Mouse (Mus musculus) thymus, adult 18-20 months (tissue): ENCODE data around the gene Hdac4.

Source experiments
- DNase-seq, 2 experiments: peaks; one replicate each; pipeline ENCODE4 v3.0.0; 2022; ENCODE audit warnings: mixed read lengths in 2 of 2

Hdac4 gene

DNA sequence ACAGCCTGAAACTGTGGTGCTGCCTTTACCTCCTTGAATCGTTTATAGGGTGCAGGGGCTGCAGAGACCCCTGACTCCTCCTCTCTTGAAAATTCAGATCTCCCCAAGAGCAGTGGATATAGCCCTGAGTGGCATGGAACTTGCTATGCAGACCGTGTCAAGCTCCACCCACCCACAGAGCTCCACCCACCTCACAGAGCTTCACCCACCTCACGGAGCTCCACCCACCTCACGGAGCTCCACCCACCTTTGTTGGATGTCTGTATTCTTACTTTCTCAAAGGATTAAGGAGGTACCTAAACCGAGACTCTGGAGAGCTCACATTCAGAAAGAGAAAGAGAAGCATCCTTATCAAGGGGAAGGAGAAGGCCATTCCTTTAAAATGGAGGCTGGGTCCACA lies 279.5 kb downstream of the Hdac4 start:
- DNase-seq, result no peak

- DNase-seq, result no peak
Observed at GRCm38 (mm10) chr1:91914648-91915047, 280.9 kb downstream of the Hdac4 start.

DNA sequence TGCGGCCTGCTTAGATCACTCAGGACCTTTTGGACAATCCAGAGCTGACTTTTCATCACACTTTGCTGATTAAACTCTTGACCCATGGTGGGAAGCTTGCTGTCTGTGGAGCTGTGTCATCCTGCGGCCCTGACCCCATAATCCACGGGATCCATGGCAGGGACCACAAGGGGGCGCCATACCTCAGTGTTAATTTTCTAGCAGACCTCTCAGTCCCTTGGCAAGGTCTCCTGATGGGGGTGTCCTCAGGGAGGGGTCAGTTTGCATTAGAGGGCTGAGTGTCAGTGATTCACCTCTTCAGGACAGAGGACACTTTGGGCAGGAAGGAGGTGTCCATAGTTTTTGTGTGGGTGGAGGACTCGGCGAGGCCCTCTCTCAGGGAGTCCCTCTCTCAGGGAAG lies 281.6 kb downstream of the Hdac4 start:
- DNase-seq, result no peak

DNA sequence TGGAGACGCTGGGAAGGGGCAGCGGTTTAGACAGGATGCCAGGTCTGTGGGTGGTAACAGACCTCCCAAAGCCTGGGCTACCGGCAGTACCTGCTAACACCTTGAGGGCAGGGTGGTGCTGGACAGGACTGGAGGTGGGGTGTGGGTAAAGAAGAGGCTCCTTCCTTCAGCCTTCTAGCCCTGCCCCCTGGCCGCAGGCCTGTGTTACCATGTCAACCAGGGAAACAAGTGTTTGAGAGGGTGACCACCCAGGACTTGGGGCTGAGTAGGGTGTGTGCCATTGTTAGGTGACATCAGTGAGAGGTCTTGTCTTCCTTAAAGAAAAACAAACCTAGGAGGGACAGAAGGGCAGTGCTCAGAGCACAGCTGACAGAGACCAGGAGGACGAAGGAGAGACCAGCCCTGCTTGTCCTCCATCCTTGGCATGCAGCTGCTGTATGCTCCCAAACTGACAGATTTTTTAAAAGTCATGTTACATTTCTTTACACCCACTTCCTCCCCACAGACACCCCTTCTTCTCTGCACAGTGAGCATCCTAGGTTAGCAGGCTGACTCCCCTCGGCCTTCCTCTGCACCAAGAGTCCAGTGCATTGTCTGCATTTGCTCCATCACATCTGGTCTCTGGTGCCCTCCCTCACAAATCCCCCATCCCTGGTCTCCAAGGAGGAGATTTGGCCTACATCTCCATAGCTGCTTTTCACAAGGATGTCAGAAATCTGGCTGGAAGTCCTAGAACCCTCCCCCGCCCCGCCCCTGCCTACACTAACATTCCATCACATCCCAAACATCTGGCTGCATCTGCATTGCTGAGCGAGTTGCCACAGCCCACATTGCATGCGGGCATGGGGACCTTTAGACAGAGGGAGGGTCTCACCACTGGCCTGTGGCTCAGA lies 283.0 kb downstream of the Hdac4 start:
- no peak for DNase-seq

- DNase-seq, result no peak
Observed at GRCm38 (mm10) chr1:91905268-91905667, 290.2 kb downstream of the Hdac4 start.

GRCm38 (mm10) chr1:91903241-91903981 lies 292.1 kb downstream of the Hdac4 start:
- no peak for DNase-seq

GRCm38 (mm10) chr1:91897078-91897477 lies 298.4 kb downstream of the Hdac4 start:
- no peak for DNase-seq

DNA sequence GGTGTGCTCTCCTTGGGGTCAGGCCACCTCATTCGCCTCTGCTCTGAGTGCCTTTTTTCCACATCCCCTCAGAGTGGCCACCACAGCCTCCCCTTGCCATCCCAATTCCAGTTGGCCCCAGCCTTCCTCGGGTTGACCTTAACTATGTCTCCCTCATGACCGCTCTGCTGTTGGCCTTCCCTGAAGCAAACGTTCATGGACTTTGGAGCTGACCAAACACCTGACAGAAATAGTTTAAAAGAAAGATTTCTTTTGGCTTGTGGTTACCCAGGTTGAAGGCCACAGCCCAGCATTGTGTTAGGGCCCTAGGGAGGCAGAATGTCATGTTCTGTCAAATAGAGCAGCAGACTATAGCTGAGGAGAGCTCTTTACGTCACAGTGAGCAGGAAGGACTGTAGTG lies 301.2 kb downstream of the Hdac4 start:
- DNase-seq, result no peak

DNA sequence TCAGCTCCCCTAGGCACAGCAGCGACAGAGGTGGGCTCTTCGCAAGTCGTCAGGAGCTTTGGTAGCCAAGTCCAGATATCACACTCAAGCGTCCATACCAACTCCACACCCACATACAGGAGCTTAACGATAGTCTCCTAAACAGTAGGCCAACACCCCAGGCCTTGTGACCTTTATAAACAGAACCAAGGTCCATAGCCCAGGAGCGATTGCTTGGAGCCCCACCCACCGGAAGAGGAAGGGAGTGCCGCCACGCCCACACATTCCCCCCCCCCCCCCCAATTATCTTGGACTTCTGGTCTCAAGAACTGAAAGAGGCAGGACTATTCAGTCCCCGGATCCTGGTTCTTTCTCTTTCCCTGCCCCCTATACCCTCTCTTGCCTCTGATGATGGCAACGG lies 301.9 kb downstream of the Hdac4 start:
- no peak for DNase-seq

DNA sequence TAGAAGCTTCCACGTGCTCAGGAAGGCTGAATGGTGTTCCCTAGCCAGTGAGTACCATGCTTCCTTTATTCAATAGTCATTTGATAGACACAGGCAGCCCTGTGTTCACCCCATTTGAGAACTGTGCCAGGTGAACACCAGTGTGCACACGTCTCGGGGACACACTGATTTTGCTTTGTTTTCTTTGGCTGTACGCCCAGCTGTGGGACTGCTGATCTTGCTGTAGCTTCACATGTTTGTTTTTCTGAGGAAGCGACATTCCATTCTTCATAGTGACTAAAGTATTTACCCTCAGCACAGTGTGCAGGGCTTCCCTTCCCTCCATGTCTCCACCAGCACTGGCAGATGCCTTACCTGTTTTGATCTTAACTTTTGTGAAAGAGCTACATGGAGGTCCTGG lies 312.4 kb downstream of the Hdac4 start:
- DNase-seq, result no peak

GRCm38 (mm10) chr1:91880899-91881298 lies 314.6 kb downstream of the Hdac4 start:
- no peak for DNase-seq

- DNase-seq, result no peak
Observed at GRCm38 (mm10) chr1:91880156-91880555, 315.3 kb downstream of the Hdac4 start.
